Mouse (Mus musculus): ENCODE results near the gene Wdr92. TPM values are rescaled to one million over a fixed set of nuclear protein-coding genes. Genes with fewer than 3 reads are reported as not detected.
"Not testable (repeated sequence)": the region's sequence is repeated elsewhere in the genome, so short reads cannot be mapped to it uniquely, and the experiment has no call there.

Gene Wdr92
- polyA plus RNA-seq, 1 experiment = 11.1 TPM

DNA sequence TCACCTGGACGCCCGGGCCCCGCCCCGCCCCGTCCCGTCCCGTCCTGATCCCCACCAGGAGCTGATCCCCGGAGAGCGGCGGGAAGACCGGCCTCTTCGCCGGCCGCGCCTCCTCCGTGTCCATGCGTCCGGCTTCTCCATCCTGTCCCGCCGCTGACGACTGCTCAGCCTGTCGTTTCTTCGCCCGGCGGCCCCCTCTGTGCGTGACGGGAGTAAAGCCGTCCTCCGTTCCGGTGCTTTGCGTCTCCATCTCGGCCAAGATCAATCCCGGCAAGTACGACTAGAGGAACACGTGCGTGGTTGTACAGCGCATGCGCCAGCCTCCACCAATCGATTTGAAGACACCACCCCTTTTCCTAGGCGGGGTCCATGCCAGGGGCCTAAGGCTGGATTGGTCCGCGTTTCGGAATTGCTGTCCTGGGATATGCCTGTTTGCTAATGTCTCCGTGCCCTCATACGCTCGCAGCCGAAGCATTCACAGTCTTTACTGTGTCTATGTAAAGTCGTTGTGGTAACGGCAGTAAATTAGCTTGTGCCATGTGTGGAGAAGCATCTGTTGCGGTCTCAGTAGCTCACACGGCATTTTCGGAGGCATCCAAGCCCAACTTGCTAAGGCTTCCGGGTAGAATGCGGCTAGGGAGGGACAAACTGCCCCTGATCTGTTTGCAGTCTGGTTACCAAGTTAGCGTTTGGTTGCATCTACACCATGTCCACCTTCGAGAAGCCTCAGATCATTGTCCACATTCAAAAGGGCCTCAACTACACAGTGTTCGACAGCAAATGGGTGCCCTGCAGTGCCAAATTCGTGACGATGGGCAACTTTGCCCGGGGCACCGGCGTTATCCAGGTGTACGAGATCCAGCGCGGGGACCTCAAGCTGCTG is 29.6 kb downstream of the Wdr92 start, which contains the start of gene Pno1:
Pno1 (minus strand) TSS at position 311 of the 883 bp plus-strand sequence.
- peak; percentile 93 for DNase-seq (ENCODE audit: low spot score)

DNA sequence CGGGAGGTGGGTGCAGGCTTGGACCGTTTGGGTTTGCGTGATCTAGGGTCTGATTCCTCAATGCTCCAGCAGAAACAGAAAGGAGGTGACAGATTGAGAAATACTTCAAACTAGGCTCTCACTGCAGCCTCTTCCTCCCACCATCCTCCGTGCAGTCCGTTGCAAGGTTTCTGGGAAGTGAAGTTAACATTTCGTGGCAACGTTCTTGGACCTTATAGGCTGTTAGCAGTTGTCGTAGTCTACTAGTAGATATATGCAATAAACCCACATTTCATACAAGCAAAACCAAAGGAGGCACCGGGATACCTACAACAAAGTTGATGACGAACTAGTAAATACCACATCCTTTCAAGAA is 30.2 kb downstream of the Wdr92 start:
- no peak for DNase-seq (ENCODE audit: low spot score)

DNA sequence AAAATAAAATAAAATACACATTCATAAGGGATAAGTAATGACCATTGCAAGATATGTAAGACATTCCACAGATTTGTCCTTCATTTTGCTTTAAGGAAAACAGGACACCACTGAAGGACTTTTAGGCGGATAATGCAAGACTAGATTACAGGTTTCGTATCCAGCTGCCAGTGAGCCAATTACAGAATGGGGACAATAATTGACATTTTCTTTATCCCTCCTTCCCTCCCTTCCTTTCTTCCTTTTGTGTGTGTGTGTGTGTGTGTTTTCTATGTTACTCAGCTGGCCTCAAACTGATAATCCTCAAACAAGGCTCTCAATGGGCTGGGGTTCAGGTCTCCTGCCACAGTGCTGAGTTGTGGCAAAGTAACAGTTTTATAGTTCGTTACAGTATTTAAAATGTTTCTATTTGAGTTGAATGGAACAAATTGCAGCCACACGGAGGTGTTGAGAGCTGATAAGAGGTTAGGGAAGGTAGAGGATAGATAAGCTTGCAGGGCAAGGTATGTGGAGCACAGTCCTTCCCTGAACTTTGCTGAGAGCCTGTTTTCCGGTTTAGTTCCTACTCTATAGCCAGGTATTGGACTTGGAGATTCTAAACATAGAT is 31.1 kb downstream of the Wdr92 start:
- DNase-seq (ENCODE audit: low spot score) = no peak

DNA sequence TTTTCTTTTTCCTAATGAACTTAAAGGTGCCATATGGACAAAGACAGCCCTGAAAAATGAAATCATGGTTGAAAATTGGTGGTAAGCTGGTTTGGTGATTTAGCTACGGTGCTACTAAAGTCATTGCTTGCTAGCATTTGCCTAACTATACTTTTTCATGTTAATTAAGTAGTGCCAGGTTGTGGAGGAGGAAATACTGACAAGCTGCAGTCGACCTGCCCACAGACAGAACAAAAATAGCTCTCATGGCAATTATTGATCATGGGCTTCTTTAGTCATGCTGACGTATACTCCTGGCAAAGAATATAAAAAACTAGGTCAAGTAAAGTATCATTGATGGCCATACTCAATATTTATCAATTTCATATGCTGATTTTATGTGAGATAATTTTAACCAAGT is 33.6 kb downstream of the Wdr92 start:
- DNase-seq (ENCODE audit: low spot score) = no peak

DNA sequence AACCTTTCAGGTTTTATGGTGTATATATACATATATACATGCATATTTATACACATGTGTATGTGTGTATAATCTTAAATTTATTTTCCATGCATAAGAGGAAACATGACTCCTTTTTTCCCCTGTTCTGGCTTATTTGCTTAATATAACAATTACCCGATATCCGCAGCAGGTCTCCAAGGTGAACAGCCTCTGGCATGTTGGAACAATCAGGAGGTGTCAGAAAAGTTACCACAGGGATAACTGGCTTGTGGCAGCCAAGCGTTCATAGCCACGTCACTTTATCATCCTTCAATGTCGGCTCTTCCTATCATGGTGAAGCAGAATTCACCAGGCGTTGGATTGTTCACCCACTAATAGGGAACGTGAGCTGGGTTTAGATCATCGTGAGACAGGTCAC is 39.2 kb downstream of the Wdr92 start:
- DNase-seq (ENCODE audit: low spot score) = no peak

DNA sequence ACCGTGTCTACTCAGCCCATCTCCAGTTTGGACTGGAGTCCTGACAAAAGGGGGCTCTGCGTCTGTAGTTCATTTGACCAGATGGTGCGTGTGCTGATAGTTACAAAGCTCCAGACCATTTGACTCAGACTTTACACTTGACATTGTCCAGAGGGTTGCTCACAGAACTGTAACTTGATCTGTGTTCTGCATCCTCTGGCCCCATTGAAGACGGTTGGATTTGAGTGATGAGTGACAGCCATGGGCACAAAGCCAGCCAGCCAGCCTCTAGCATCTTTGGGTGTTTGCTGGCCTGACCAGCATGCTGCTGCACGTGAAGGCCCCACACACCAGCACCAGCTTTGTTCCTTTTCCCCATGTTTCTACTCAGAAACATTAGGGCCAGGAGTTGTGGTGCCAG is 50.9 kb downstream of the Wdr92 start:
- no peak for DNase-seq (ENCODE audit: low spot score)

DNA sequence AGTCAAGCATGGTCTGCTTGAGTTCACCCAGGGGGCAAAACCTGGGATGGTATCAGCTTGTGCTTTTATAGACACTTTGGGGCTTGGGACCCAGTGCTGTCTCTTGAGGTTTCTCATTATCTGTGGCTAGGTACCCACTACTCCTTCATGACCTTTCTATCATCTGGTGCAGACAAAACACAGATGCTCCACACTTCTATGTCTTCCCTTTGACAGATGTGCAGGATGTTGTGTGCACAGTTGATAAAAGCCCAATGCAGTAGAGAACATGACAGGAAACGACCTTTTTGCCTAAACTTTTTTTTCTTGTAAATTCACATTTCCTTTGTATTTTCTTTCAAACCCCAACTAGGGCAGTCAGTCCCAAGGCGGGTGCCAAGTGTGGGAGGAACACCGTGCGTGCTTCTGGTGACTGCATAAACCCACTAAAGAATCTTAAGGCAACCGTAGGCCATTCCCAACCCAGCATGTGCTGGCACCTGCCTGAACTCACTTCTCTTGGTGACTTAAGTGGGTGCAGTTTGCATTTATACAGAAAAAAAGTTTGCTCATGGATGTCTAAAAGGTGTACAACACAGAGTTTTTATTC is 54.6 kb downstream of the Wdr92 start:
- DNase-seq (ENCODE audit: low spot score) = no peak

DNA sequence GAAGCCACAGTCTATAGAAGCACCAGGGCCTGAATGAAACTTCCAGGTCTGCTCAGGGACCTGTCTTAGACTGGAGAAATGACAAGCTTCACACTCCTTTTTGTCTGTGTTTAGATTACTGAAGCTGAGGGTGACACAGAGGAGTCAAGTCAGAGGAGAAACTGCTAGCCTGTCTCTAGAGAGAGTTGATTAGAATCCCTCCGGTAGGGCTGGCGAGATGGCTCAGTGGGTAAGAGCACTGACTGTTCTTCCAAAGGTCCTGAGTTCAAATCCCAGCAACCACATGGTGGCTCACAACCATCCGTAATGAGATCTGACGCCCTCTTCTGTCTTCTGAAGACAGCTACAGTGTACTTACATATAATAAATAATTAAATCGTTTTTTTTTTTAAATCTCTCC is 56.7 kb downstream of the Wdr92 start:
- DNase-seq (ENCODE audit: low spot score) = not testable (repeated sequence)

DNA sequence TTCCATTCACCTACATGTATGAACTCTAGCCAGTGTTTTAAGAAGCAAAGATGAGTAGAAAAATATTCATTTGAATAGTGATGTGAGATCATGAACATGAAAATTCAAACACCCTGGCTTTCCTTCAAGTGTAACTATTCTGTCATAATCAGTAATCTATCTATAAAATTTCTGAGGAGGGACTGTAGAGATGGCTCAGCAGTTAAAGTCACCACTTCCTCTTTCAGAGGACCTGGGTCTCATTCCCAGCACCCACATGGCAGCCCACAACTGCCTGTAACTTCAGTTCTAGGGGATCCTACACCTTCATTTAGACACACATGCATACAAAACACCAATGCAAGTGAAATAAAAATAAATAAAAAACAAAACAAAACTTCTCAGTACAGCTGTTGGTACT is 66.8 kb downstream of the Wdr92 start:
- DNase-seq (ENCODE audit: low spot score) = no peak

DNA sequence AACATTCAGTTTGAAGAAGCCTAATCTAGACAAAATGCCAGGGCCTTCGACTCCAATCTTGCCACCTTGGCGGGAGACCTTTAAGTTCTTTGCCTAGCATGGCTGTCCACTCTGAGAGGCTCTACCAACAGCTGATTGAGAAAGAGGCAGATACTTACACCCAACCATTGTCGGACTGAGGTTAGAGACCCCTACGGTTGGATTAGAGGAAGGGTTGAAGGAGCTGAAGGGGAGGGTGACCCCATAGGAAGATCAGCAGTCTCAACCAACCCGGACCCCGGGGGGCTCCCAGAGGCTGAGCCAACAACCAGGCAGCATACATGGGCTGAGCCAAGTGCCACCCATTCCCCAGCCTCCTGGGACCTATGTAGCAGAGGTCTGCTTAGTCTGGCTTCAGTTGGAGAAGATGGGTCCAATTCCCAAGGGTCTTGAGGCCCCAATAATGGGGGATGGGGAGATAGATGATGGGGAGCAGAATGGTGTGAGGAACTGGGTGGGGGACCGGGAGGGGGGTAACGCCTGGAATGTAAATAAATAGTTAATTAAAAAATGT is 75.0 kb downstream of the Wdr92 start:
- DNase-seq (ENCODE audit: low spot score) = no peak

DNA sequence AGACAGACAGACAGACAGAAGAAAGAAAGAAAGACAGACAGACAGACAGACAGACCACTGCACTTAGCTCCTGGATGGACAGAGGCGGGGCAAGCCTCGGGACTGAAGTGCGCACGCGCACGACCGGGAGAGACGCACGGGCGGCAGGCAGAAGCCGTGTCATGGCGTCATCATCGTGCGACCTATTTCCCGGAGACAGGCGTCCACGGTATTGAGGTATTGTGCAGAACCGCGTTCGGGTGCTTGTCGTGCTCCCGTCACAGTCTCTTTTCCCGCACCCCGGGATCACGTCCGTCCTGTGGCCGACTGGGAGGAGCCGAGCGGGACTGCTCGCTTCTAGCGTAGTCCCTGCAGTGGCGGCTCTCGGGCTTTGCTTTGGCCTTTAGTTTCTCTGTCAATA is 75.5 kb downstream of the Wdr92 start, which contains the start of gene C1d:
C1d (plus strand) TSS at position 137 of the 400 bp plus-strand sequence.
- DNase-seq (ENCODE audit: low spot score) = peak; percentile 90

DNA sequence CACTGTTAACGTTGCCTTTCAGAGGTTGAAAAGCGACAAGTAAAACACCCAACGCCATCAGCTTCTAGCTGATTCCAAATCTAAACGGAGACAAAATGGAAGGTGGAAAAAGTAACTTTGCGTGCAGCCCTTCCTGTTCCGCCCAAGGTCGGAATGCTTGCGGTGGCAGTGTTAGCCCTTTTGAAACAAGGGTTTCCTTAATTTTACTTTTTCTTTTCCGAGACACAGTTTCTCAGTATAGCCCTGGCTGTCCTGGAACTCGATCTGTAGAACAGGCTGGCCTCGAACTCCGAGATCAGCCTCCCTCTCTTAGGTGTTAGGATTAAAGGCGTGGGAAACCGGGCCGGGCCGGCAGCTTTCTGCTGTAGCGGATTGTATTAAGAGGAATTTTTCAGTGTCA is 76.0 kb downstream of the Wdr92 start:
- DNase-seq (ENCODE audit: low spot score) = no peak

DNA sequence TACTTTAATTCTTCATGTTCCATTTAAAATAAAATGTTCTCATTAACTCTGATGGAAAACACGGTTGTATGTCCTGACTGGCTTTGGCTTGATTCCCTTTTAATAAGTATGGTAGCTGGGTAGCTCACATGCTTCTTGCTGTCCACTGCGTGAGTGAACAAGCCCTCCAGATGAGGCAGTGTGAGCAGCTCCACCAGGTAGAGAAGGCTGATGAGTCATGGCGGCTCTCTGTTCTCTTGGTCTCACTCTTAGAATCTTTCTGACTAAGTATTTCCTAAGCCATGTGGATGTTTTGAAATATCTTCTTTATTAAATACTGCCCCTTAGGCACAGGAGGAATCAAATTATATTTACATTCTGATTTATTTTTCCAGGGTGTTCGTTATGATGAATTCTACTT is 85.3 kb downstream of the Wdr92 start:
- no peak for DNase-seq (ENCODE audit: low spot score)

DNA sequence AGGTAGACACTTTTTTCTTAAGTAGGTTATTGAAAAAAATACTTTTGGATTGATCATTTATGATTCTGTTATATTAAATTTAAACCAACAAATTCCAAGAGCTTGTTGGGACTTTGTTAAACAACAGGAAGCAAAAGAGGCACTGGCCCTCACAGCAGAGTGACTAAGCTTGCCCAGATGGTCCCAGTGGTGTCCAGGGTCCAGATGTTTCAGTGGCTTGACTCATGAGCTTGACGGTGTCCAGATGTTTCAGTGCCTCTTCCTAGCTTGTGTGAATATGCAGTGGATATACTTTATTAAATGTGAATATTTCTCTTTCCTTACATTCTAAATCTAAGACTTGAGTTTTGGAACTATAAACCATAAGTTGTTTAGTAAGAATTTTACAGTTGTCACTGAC is 86.9 kb downstream of the Wdr92 start:
- no peak for DNase-seq (ENCODE audit: low spot score)

DNA sequence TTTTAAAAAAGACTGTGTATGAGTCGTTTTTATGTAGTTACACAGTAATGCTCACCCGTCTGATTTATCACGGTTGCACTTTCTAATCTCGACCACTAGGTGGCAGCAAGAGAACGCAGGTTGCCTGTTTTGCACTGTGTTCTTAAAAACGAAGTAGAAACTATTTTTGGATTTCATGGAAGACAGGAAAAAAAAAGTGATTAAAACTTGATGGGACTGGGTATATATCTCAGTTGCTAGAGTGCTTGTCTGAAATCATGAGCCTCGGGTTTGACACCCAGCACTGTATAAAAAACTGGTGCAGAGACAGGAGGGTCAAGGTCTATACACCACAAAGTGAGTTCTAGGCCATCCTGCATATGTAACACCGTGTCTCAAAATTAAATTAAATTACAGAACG is 98.1 kb downstream of the Wdr92 start:
- no peak for DNase-seq (ENCODE audit: low spot score)

Other genes with a start within 250 kb of the Wdr92 start
- gene Fbxo48, start 230.7 kb upstream of the Wdr92 start, polyA plus RNA-seq (2012; rRNA removed) = 0.35 and 0.81 TPM in 2 replicates
- 25.2 and 27.9 TPM in 2 replicates for gene Cnrip1, start 130.5 kb upstream of the Wdr92 start, polyA plus RNA-seq (2012; rRNA removed)
- 4.7 TPM in 2 replicates for gene Plek, start 129.7 kb upstream of the Wdr92 start, polyA plus RNA-seq (2012; rRNA removed)
- gene Ppp3r1, start 22.8 kb upstream of the Wdr92 start, polyA plus RNA-seq (2012; rRNA removed) = 60.9 and 63.7 TPM in 2 replicates
- gene Pno1, start 29.5 kb downstream of the Wdr92 start, polyA plus RNA-seq (2012; rRNA removed) = 17.2 and 17.8 TPM in 2 replicates
- gene C1d, start 75.5 kb downstream of the Wdr92 start, polyA plus RNA-seq (2012; rRNA removed) = 46.4 and 49.6 TPM in 2 replicates

Data from urinary bladder, adult 2 months (tissue).